Mouse (Mus musculus): ENCODE results near the gene Dgkb. TPM values are rescaled to one million over a fixed set of nuclear protein-coding genes. Genes with fewer than 3 reads are reported as not detected.

Dgkb gene
- polyA plus RNA-seq, 1 experiment from 2014 or later: 0.12 TPM

DNA sequence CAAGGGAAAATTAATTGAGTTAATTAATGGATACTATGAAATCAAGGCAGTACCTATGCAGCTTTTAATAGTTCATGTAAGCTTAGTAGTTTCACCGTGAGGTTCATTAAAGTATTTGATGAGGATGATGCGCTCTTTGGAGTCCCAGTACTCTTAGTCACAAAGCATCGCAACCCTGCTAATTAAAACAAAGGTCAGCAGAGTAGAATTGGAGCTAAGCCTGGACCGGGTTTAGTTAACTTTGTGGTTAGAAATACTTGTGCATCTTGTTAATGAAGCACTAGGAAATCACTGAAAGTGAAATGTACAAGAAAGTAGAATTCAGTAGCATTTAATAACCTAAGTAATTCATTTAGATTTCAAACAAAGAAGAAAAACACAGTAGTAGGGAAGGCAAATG, 544.0 kb downstream of the Dgkb start:
- H3K4me3 ChIP-seq (ENCODE audit: low read depth, low read length): no peak overlapping the region
- no peaks in the 10 kb centered on the region for H3K27me3 ChIP-seq (ENCODE audit: control insufficient read depth, insufficient read depth, low read length)
- no peak overlapping the region for H3K4me2 ChIP-seq (ENCODE audit: low read depth, severe bottlenecking)
- no peaks in the 10 kb centered on the region for H3K9me3 ChIP-seq (ENCODE audit: control insufficient read depth, low read length)
- no peaks in the 10 kb centered on the region for H3K4me1 ChIP-seq (ENCODE audit: control insufficient read depth, insufficient read depth, low read length)
- DNase-seq (ENCODE audit: low spot score): no peak
- no peak overlapping the region for H3K9ac ChIP-seq (ENCODE audit: low read length)
- no peaks in the 10 kb centered on the region for H3K36me3 ChIP-seq (ENCODE audit: control insufficient read depth, insufficient read depth, low read length)
- H3K27ac ChIP-seq (replicated peaks; ENCODE audit: low read depth, low read length): no peak overlapping the region
- no peak for ATAC-seq (ENCODE audit: insufficient number of reproducible peaks, low FRiP score, low TSS enrichment, low read depth)
- WGBS: 91% methylated on average over 4 of the region's 4 CpGs

DNA sequence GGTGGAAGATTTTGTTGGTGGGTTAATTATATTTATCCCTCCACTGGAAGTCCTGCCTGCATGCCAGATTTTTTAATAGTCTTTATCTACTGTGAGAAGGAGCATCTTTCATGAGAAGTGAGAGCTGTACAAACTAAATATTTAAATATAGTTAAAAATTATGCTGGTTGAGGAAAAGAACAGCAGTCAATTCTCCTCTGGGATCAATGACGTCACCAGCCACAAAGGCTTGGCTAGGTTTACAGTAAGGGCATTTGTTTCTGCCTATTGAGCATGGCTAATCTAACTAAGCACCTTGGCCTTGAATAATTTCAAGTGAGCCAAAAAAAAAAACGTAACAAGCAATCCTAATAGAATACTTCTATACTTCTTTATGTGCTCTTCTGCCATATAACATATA, 554.1 kb downstream of the Dgkb start:
- DNase-seq (ENCODE audit: low spot score) (no peak), ATAC-seq (ENCODE audit: insufficient number of reproducible peaks, low FRiP score, low TSS enrichment, low read depth) (no peak)
- no peaks in the 10 kb centered on the region for H3K27me3 ChIP-seq (ENCODE audit: control insufficient read depth, insufficient read depth, low read length)
- no peak overlapping the region for H3K4me3 ChIP-seq (ENCODE audit: low read depth, low read length)
- H3K27ac ChIP-seq (replicated peaks; ENCODE audit: low read depth, low read length): no peak overlapping the region
- H3K9ac ChIP-seq (ENCODE audit: low read length): no peak overlapping the region
- no peaks in the 10 kb centered on the region for H3K4me1 ChIP-seq (ENCODE audit: control insufficient read depth, insufficient read depth, low read length)
- H3K36me3 ChIP-seq (ENCODE audit: control insufficient read depth, insufficient read depth, low read length): no peaks in the 10 kb centered on the region
- H3K4me2 ChIP-seq (ENCODE audit: low read depth, severe bottlenecking): no peak overlapping the region
- no peaks in the 10 kb centered on the region for H3K9me3 ChIP-seq (ENCODE audit: control insufficient read depth, low read length)
- 87% methylated on average over 2 of the region's 2 CpGs for WGBS

DNA sequence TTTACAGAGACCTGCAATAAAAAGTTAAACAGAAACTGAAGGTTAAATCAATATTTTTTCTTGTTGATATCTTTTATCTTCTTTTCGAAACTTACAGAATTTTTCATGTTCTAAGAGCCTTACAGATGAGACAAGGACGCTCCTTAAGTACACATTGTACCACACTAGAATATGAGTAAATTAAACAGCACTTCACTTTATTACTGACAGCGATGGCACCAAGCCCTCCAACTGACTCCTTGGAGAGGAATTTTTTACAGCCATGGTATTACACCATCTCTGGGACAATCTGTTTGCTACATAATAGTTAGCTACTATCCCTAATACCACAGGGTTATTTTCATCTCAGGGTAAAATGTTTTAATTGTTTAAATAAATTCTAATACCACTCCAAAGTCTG, 556.6 kb downstream of the Dgkb start:
- no peak overlapping the region for H3K27ac ChIP-seq (replicated peaks; ENCODE audit: low read depth, low read length)
- H3K9ac ChIP-seq (ENCODE audit: low read length): no peak overlapping the region
- no peaks in the 10 kb centered on the region for H3K9me3 ChIP-seq (ENCODE audit: control insufficient read depth, low read length)
- no peaks in the 10 kb centered on the region for H3K27me3 ChIP-seq (ENCODE audit: control insufficient read depth, insufficient read depth, low read length)
- no peak for ATAC-seq (ENCODE audit: insufficient number of reproducible peaks, low FRiP score, low TSS enrichment, low read depth)
- H3K36me3 ChIP-seq (ENCODE audit: control insufficient read depth, insufficient read depth, low read length): no peaks in the 10 kb centered on the region
- no peak overlapping the region for H3K4me3 ChIP-seq (ENCODE audit: low read depth, low read length)
- no peaks in the 10 kb centered on the region for H3K4me1 ChIP-seq (ENCODE audit: control insufficient read depth, insufficient read depth, low read length)
- no peak overlapping the region for H3K4me2 ChIP-seq (ENCODE audit: low read depth, severe bottlenecking)
- WGBS: 86% methylated on average over 3 of the region's 3 CpGs
- no peak for DNase-seq (ENCODE audit: low spot score)

DNA sequence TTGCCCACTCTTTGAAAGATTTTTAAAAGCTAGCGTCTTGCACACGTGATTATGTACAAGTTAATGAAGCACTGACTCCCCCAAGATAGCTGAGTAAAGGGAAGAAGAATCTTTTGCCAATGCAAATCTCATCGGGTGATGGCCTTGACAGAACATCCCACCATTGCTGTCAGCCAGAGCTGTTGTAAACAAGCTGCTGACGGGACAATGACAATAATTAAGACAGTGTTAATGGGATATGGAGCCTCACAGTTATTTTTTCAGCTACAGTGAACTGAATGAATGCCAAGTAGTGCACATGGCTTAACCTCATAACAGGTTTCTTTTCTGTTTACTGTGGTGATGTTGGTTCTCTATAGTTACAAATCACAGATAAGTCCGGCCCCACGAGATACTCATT, 568.4 kb downstream of the Dgkb start:
- 81% methylated on average over 6 of the region's 6 CpGs for WGBS
- Histone ChIP-seq H3K27ac (replicated peaks; ENCODE audit: low read depth, low read length) (no peak overlapping the region), H3K27me3 (ENCODE audit: control insufficient read depth, insufficient read depth, low read length) (no peaks in the 10 kb centered on the region), H3K4me3 (ENCODE audit: low read depth, low read length) (no peak overlapping the region), H3K9ac (ENCODE audit: low read length) (no peak overlapping the region), H3K4me2 (ENCODE audit: low read depth, severe bottlenecking) (no peak overlapping the region), H3K9me3 (ENCODE audit: control insufficient read depth, low read length) (no peaks in the 10 kb centered on the region), H3K4me1 (ENCODE audit: control insufficient read depth, insufficient read depth, low read length) (no peaks in the 10 kb centered on the region), H3K36me3 (ENCODE audit: control insufficient read depth, insufficient read depth, low read length) (no peaks in the 10 kb centered on the region)
- no peak for ATAC-seq (ENCODE audit: insufficient number of reproducible peaks, low FRiP score, low TSS enrichment, low read depth)
- no peak for DNase-seq (ENCODE audit: low spot score)

DNA sequence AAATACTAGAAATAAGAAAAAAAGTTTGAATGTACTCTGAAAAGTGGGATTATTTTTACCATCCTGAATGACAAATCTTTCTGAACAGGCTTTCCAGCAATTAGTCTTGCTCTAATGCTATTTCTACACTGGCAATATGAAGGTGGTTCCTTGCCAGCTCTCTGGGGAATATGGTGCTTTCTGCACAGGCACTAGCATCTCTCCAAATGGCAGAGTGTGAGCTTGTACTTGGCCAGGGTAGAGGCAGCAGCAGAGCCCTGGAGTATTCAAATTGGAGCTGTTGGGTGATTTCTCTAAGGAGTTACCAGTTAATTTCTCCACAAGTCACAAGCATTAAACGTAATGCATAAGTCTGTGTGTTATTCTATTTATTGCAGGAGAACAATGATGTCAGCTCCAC, 569.5 kb downstream of the Dgkb start:
- no peaks in the 10 kb centered on the region for H3K27me3 ChIP-seq (ENCODE audit: control insufficient read depth, insufficient read depth, low read length)
- no peaks in the 10 kb centered on the region for H3K9me3 ChIP-seq (ENCODE audit: control insufficient read depth, low read length)
- no peak overlapping the region for H3K9ac ChIP-seq (ENCODE audit: low read length)
- H3K36me3 ChIP-seq (ENCODE audit: control insufficient read depth, insufficient read depth, low read length): no peaks in the 10 kb centered on the region
- no peak overlapping the region for H3K4me2 ChIP-seq (ENCODE audit: low read depth, severe bottlenecking)
- 97% methylated on average over 1 of the region's 1 CpGs for WGBS
- H3K4me1 ChIP-seq (ENCODE audit: control insufficient read depth, insufficient read depth, low read length): no peaks in the 10 kb centered on the region
- no peak for ATAC-seq (ENCODE audit: insufficient number of reproducible peaks, low FRiP score, low TSS enrichment, low read depth)
- DNase-seq (ENCODE audit: low spot score): no peak
- no peak overlapping the region for H3K4me3 ChIP-seq (ENCODE audit: low read depth, low read length)
- H3K27ac ChIP-seq (replicated peaks; ENCODE audit: low read depth, low read length): no peak overlapping the region

DNA sequence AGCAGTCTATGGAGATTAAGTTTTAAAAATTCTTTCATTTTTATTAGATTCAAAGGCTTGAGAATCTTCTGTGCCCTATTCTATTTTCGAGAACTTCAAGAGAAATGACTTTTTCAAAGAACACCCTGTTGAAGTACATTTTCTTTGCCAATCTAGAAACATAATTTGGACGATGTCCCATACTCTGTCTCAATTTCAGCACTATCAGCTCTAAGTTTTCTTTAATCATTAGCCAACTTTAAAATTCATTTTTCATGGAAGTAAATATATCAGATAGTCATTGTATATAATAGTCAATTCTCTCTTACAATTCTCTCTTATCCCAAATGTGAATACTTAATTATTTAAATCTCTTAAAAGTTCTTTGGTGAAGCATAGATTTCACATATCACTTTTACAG, 570.1 kb downstream of the Dgkb start:
- no peaks in the 10 kb centered on the region for H3K4me1 ChIP-seq (ENCODE audit: control insufficient read depth, insufficient read depth, low read length)
- 85% methylated on average over 2 of the region's 2 CpGs for WGBS
- no peak overlapping the region for H3K4me3 ChIP-seq (ENCODE audit: low read depth, low read length)
- no peak for ATAC-seq (ENCODE audit: insufficient number of reproducible peaks, low FRiP score, low TSS enrichment, low read depth)
- H3K36me3 ChIP-seq (ENCODE audit: control insufficient read depth, insufficient read depth, low read length): no peaks in the 10 kb centered on the region
- no peaks in the 10 kb centered on the region for H3K27me3 ChIP-seq (ENCODE audit: control insufficient read depth, insufficient read depth, low read length)
- no peak overlapping the region for H3K27ac ChIP-seq (replicated peaks; ENCODE audit: low read depth, low read length)
- H3K4me2 ChIP-seq (ENCODE audit: low read depth, severe bottlenecking): no peak overlapping the region
- H3K9me3 ChIP-seq (ENCODE audit: control insufficient read depth, low read length): no peaks in the 10 kb centered on the region
- no peak for DNase-seq (ENCODE audit: low spot score)
- H3K9ac ChIP-seq (ENCODE audit: low read length): no peak overlapping the region

DNA sequence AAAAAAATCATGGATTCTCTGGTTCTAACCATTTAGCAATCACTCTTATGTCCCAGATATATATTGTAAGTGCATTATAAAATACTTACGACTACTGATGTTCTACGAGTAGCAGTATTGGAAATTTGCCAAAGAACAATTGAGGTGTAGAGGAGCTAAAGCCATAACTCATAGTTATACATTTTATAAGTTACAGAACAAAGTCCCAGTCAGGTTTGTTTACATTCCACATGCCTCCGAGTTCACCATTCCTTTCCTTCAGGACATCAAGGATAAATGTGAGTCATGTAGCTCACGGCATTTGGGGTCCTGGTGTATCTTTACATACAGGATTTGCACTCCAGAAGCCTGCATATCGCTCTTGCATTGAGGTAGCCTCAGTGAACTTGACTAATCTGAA, 570.7 kb downstream of the Dgkb start:
- H3K27ac ChIP-seq (replicated peaks; ENCODE audit: low read depth, low read length): no peak overlapping the region
- H3K36me3 ChIP-seq (ENCODE audit: control insufficient read depth, insufficient read depth, low read length): no peaks in the 10 kb centered on the region
- no peak overlapping the region for H3K4me2 ChIP-seq (ENCODE audit: low read depth, severe bottlenecking)
- WGBS: 78% methylated on average over 5 of the region's 5 CpGs
- DNase-seq (ENCODE audit: low spot score) (no peak), ATAC-seq (ENCODE audit: insufficient number of reproducible peaks, low FRiP score, low TSS enrichment, low read depth) (no peak)
- H3K4me1 ChIP-seq (ENCODE audit: control insufficient read depth, insufficient read depth, low read length): no peaks in the 10 kb centered on the region
- no peak overlapping the region for H3K4me3 ChIP-seq (ENCODE audit: low read depth, low read length)
- H3K9me3 ChIP-seq (ENCODE audit: control insufficient read depth, low read length): no peaks in the 10 kb centered on the region
- no peak overlapping the region for H3K9ac ChIP-seq (ENCODE audit: low read length)
- no peaks in the 10 kb centered on the region for H3K27me3 ChIP-seq (ENCODE audit: control insufficient read depth, insufficient read depth, low read length)

DNA sequence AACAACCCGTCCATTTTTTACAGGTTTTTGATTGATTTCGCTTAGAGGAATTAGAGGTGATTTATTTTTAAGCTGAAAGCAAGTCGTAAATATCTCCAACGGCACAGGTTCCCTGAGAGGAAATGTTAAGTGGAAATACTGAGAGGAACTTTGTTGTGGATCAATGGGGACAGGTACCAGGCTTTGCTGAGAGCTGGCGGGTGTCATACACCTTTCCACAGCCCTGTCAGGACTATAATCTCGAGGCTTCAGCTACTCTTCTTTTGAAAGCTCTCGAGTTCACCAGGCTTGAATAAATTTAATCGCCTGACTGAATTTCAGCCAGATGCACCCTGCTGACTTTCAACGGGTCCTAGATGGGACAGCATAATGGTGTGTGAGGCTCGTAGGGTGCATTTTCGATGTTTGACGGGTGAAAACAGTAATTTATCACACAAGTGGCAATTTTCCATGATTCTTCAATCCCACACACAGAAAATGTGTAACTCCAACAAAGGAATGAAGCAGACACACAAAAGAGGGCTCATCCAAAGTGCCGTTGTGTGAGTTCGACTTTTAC, 580.3 kb downstream of the Dgkb start:
- Histone ChIP-seq H3K27ac (replicated peaks; ENCODE audit: low read depth, low read length) (no peak overlapping the region), H3K9me3 (ENCODE audit: control insufficient read depth, low read length) (no peaks in the 10 kb centered on the region), H3K9ac (ENCODE audit: low read length) (no peak overlapping the region), H3K27me3 (ENCODE audit: control insufficient read depth, insufficient read depth, low read length) (no peaks in the 10 kb centered on the region), H3K4me1 (ENCODE audit: control insufficient read depth, insufficient read depth, low read length) (no peaks in the 10 kb centered on the region), H3K36me3 (ENCODE audit: control insufficient read depth, insufficient read depth, low read length) (no peaks in the 10 kb centered on the region), H3K4me2 (ENCODE audit: low read depth, severe bottlenecking) (no peak overlapping the region), H3K4me3 (ENCODE audit: low read depth, low read length) (no peak overlapping the region)
- 64% methylated on average over 14 of the region's 14 CpGs for WGBS
- DNase-seq (ENCODE audit: low spot score) (no peak), ATAC-seq (ENCODE audit: insufficient number of reproducible peaks, low FRiP score, low TSS enrichment, low read depth) (no peak)

DNA sequence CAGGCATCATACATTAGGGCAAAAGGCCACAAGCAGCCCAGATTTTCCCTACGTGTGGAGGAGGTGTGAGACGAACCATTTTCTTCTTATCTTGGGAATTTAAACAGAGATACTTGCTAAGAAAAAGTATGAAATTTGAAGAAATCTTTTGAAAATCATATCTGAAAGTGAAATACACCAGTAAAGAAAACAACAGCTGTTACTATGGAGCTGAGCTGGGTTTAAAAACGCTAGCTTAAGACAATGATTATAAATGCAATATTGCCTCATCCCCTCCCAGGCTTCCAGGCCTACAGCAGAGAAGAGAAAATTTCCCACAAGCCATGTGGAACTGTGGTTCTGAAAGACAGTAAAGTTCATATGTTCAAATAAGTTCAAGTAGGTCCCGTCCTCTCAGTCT, 582.6 kb downstream of the Dgkb start:
- no peak for ATAC-seq (ENCODE audit: insufficient number of reproducible peaks, low FRiP score, low TSS enrichment, low read depth)
- WGBS: 86% methylated on average over 4 of the region's 4 CpGs
- Histone ChIP-seq H3K9me3 (ENCODE audit: control insufficient read depth, low read length) (no peaks in the 10 kb centered on the region), H3K4me3 (ENCODE audit: low read depth, low read length) (no peak overlapping the region), H3K36me3 (ENCODE audit: control insufficient read depth, insufficient read depth, low read length) (no peaks in the 10 kb centered on the region), H3K4me2 (ENCODE audit: low read depth, severe bottlenecking) (no peak overlapping the region), H3K9ac (ENCODE audit: low read length) (no peak overlapping the region), H3K4me1 (ENCODE audit: control insufficient read depth, insufficient read depth, low read length) (no peaks in the 10 kb centered on the region), H3K27ac (replicated peaks; ENCODE audit: low read depth, low read length) (no peak overlapping the region), H3K27me3 (ENCODE audit: control insufficient read depth, insufficient read depth, low read length) (no peaks in the 10 kb centered on the region)
- no peak for DNase-seq (ENCODE audit: low spot score)

Data from limb, embryonic 11.5 days (tissue).